Mouse (Mus musculus) lung, adult 2 months (tissue): ENCODE measurements at regions not wholly inside any gene's neighbourhood (a gene's known extent, or its start where the extent isn't known, plus 50 kb on each side); places are given as distances from the start of the nearest gene placed in this dataset.

Experiments used
- CTCF ChIP-seq: fragments of 200-500 bp; IDR thresholded peaks from 2 replicates; pipeline ENCODE4 v1.5.1; 2011; ENCODE audit warnings: mild to moderate bottlenecking, low read length, control low read depth; ENCODE audit not compliant: insufficient read depth
- POLR2A ChIP-seq: fragments of 200-500 bp; IDR thresholded peaks from 2 replicates; pipeline ENCODE4 v1.6.1; 2011; ENCODE audit warnings: low read depth, mild to moderate bottlenecking, control low read depth, low read length, borderline replicate concordance; ENCODE audit errors: extremely low read depth

DNA sequence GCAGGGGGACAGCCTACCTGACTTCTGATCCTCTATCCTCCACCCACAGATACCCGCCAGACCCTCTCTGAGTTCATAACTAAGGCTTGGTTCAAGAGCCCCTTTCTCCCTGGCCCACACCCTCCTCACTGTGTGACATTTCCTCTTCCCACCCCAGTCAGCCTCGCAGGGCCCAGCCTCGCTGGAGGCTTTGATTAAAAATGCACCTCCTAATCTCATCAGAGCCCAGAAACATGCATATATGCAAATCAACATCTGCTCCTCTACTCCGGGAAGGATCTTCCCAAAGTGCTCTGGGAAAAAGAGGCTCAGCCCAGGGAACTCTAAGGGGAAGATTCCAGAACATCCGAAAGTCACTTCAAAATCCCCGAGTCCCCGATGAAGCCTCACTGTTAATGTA is 114.8 kb downstream of the Irx5 start:
- TF ChIP-seq POLR2A = no peak
- TF ChIP-seq CTCF = no peak
